Mouse (Mus musculus) lung, embryonic 16.5 days (tissue): Measurements from ENCODE around the gene Hsd17b1. TPM values are rescaled to one million over a fixed set of nuclear protein-coding genes. Genes with fewer than 3 reads are reported as not detected.

ENCODE experiments used
- ATAC-seq: fragments of 200-750 bp; cut with Nextera tagmentation; 2 replicates; pipeline ENCODE4 v1.8.0; 2017; ENCODE audit warnings: low read depth, mild to moderate bottlenecking, moderate library complexity
- H3K27ac ChIP-seq: fragments of 300-500 bp; sonication (generic); 2 replicates; pipeline ENCODE4 v1.5.1; 2014; ENCODE audit warnings: mild to moderate bottlenecking, control low read depth, low read length
- H3K27me3 ChIP-seq: fragments of 300-500 bp; sonication (generic); 2 replicates; pipeline ENCODE4 v1.6.1; 2014; ENCODE audit warnings: low read depth, low read length, mixed read lengths; ENCODE audit not compliant: control insufficient read depth, insufficient read depth
- H3K36me3 ChIP-seq: fragments of 300-500 bp; sonication (generic); 2 replicates; pipeline ENCODE4 v1.6.1; 2014; ENCODE audit warnings: low read length; ENCODE audit not compliant: control insufficient read depth, insufficient read depth
- H3K4me1 ChIP-seq: fragments of 300-500 bp; sonication (generic); replicated peaks from 2 replicates; pipeline ENCODE4 v1.6.1; 2014; ENCODE audit warnings: low read length, mixed read lengths; ENCODE audit not compliant: control insufficient read depth, insufficient read depth
- H3K4me2 ChIP-seq: fragments of 300-500 bp; sonication (generic); 2 replicates; pipeline ENCODE4 v1.6.1; 2014; ENCODE audit warnings: low read depth, low read length, control low read depth
- H3K4me3 ChIP-seq: fragments of 300-500 bp; sonication (generic); 2 replicates; pipeline ENCODE4 v1.5.1; 2014; ENCODE audit warnings: mild to moderate bottlenecking, low read length, control low read depth
- H3K9ac ChIP-seq: fragments of 300-500 bp; sonication (generic); 2 replicates; pipeline ENCODE4 v1.6.1; 2014; ENCODE audit warnings: low read length, control low read depth
- H3K9me3 ChIP-seq: fragments of 300-500 bp; sonication (generic); 2 replicates; pipeline ENCODE4 v1.6.1; 2016; ENCODE audit warnings: low read length; ENCODE audit not compliant: control insufficient read depth
- WGBS: fragments of 180-500 bp; shearing (Covaris S2); extraction: QIAGEN DNeasy Blood & Tissue Kit; methylation state at CpG from one replicate; pipeline ENCODE4 v1.1.7; 2014; 5-methylcytosine and 5-hydroxymethylcytosine counted together
- polyA plus RNA-seq: library from polyadenylated mRNA; unstranded; fragments of >200 nt; fragmentation: Nextera tagmentation; extraction: Ambion mirVana; gene quantifications from 2 replicates; pipeline ENCODE4 v1.2.1, GENCODE M21; 2015

The Hsd17b1 gene
- 0.15 and 0.19 TPM in 2 replicates for polyA plus RNA-seq

- H3K4me2 ChIP-seq = no peak within 1 kb of the TSS
- H3K36me3 ChIP-seq = no peaks in the 10 kb centered on the region
- H3K4me1 ChIP-seq = peaks cover 7% of the 10 kb centered on the region
- H3K9me3 ChIP-seq = no peaks in the 10 kb centered on the region
- peaks cover 39% of the 10 kb centered on the region for H3K27me3 ChIP-seq
- no peak within 1 kb of the TSS; the same call in 1 of the 2 replicates for H3K9ac ChIP-seq
- no peak within 1 kb of the TSS for H3K27ac ChIP-seq
- 68% methylated on average over 9 of the region's 9 CpGs for WGBS
- no peak within 1 kb of the TSS for H3K4me3 ChIP-seq
- ATAC-seq = no peak
Measured at GRCm38 (mm10) chr11:101078121-101078520, at the start of gene Hsd17b1. Gene Hsd17b1 (plus strand): TSS chr11:101078411.

GRCm38 (mm10) chr11:101029320-101029719 is 48.9 kb upstream of the Hsd17b1 start:
- H3K9me3 ChIP-seq = no peaks in the 10 kb centered on the region
- H3K4me3 ChIP-seq = no peak overlapping the region
- H3K4me2 ChIP-seq = no peak overlapping the region
- 88% methylated on average over 8 of the region's 8 CpGs for WGBS
- peaks cover 25% of the 10 kb centered on the region for H3K36me3 ChIP-seq
- H3K27me3 ChIP-seq = no peaks in the 10 kb centered on the region
- H3K27ac ChIP-seq = no peak overlapping the region
- H3K4me1 ChIP-seq = no peaks in the 10 kb centered on the region
- no peak overlapping the region for H3K9ac ChIP-seq
- no peak for ATAC-seq

GRCm38 (mm10) chr11:101030136-101030807 is 47.9 kb upstream of the Hsd17b1 start:
- no peak for ATAC-seq
- WGBS = 77% methylated on average over 10 of the region's 10 CpGs

GRCm38 (mm10) chr11:101030808-101031156 is 47.4 kb upstream of the Hsd17b1 start:
- Histone ChIP-seq H3K4me1 (no peaks in the 10 kb centered on the region), H3K36me3 (peaks cover 25% of the 10 kb centered on the region), H3K4me3 (no peak overlapping the region), H3K9me3 (no peaks in the 10 kb centered on the region), H3K9ac (no peak overlapping the region), H3K27ac (no peak overlapping the region), H3K27me3 (no peaks in the 10 kb centered on the region), H3K4me2 (no peak overlapping the region)
- 80% methylated on average over 4 of the region's 4 CpGs for WGBS
- ATAC-seq = no peak

More at GRCm38 (mm10) chr11:101030136-101030807, 47.9 kb upstream of the Hsd17b1 start:
- no peaks in the 10 kb centered on the region for H3K9me3 ChIP-seq
- no peak overlapping the region for H3K27ac ChIP-seq
- H3K4me2 ChIP-seq = no peak overlapping the region
- no peaks in the 10 kb centered on the region for H3K4me1 ChIP-seq
- H3K36me3 ChIP-seq = peaks cover 25% of the 10 kb centered on the region
- no peak overlapping the region for H3K9ac ChIP-seq
- H3K27me3 ChIP-seq = no peaks in the 10 kb centered on the region
- H3K4me3 ChIP-seq = no peak overlapping the region

GRCm38 (mm10) chr11:101031470-101031869 is 46.7 kb upstream of the Hsd17b1 start:
- Histone ChIP-seq H3K27me3 (no peaks in the 10 kb centered on the region), H3K4me3 (no peak overlapping the region), H3K27ac (no peak overlapping the region), H3K4me1 (no peaks in the 10 kb centered on the region), H3K9ac (no peak overlapping the region), H3K36me3 (peaks cover 23% of the 10 kb centered on the region), H3K9me3 (no peaks in the 10 kb centered on the region), H3K4me2 (no peak overlapping the region)
- WGBS = 100% methylated on average over 1 of the region's 1 CpGs
- ATAC-seq = no peak

GRCm38 (mm10) chr11:101033856-101034500 is 44.2 kb upstream of the Hsd17b1 start:
- H3K36me3 ChIP-seq = peaks cover 31% of the 10 kb centered on the region
- WGBS = 93% methylated on average over 17 of the region's 17 CpGs
- no peak overlapping the region for H3K27ac ChIP-seq
- no peaks in the 10 kb centered on the region for H3K9me3 ChIP-seq
- no peak overlapping the region for H3K4me2 ChIP-seq
- H3K27me3 ChIP-seq = no peaks in the 10 kb centered on the region
- no peak for ATAC-seq
- H3K9ac ChIP-seq = no peak overlapping the region
- no peaks in the 10 kb centered on the region for H3K4me1 ChIP-seq
- no peak overlapping the region for H3K4me3 ChIP-seq

- Histone ChIP-seq H3K9me3 (no peaks in the 10 kb centered on the region), H3K4me3 (no peak overlapping the region), H3K27me3 (no peaks in the 10 kb centered on the region), H3K4me2 (no peak overlapping the region), H3K9ac (no peak overlapping the region), H3K36me3 (peaks cover 29% of the 10 kb centered on the region), H3K27ac (no peak overlapping the region), H3K4me1 (no peaks in the 10 kb centered on the region)
- ATAC-seq = no peak
- 83% methylated on average over 8 of the region's 8 CpGs for WGBS
Measured at GRCm38 (mm10) chr11:101034614-101035327, 43.4 kb upstream of the Hsd17b1 start.

- ATAC-seq = no peak
- H3K4me2 ChIP-seq = no peak overlapping the region
- H3K27me3 ChIP-seq = no peaks in the 10 kb centered on the region
- no peak overlapping the region for H3K27ac ChIP-seq
- WGBS = 88% methylated on average over 4 of the region's 4 CpGs
- no peaks in the 10 kb centered on the region for H3K4me1 ChIP-seq
- no peak overlapping the region for H3K4me3 ChIP-seq
- peaks cover 34% of the 10 kb centered on the region for H3K36me3 ChIP-seq
- no peak overlapping the region for H3K9ac ChIP-seq
- no peaks in the 10 kb centered on the region for H3K9me3 ChIP-seq
Measured at GRCm38 (mm10) chr11:101035328-101035695, 42.9 kb upstream of the Hsd17b1 start.

- H3K36me3 ChIP-seq = peaks cover 38% of the 10 kb centered on the region
- no peak for ATAC-seq
- 83% methylated on average over 10 of the region's 10 CpGs for WGBS
Measured at GRCm38 (mm10) chr11:101037795-101038194, 40.4 kb upstream of the Hsd17b1 start.

More at GRCm38 (mm10) chr11:101037795-101038194, 40.4 kb upstream of the Hsd17b1 start:
- H3K9me3 ChIP-seq = no peaks in the 10 kb centered on the region
- H3K9ac ChIP-seq = no peak overlapping the region
- no peak overlapping the region for H3K27ac ChIP-seq
- no peak overlapping the region for H3K4me3 ChIP-seq
- H3K27me3 ChIP-seq = no peaks in the 10 kb centered on the region
- no peaks in the 10 kb centered on the region for H3K4me1 ChIP-seq
- no peak overlapping the region for H3K4me2 ChIP-seq
